Mouse (Mus musculus) megakaryocyte, embryonic 14.5 days (primary cell): ENCODE data around the gene Ptcra.

Experiments used
- FLI1 ChIP-seq: IDR thresholded peaks from 2 replicates; pipeline ENCODE4 v1.6.1; 2012; ENCODE audit warnings: low read length, inconsistent platforms, mixed read lengths
- GATA1 ChIP-seq: IDR thresholded peaks from 3 replicates; pipeline ENCODE4 v1.6.1; 2012; ENCODE audit warnings: mixed read lengths, low read length, inconsistent platforms, borderline replicate concordance

DNA sequence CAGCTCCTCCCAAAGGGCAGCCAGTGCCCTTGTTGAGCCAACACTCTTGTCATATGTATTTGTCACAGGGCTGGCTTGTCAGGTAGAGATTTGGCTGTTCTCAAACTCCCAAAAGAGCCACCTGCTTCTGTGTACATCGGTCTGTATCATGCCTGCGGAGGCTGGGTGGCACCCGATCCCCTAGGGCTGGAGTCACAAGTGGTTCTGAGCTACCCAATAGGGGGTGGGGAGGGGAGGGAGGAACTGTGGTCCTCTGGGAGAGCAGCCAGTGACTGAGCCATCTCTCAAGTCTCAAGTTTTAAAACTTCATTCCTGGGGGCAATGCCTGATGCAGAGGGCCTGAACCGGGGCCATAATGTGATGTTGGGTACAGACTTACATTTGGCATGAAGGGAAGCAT, 33.2 kb upstream of the Ptcra start:
- TF ChIP-seq GATA1, result no peak
- TF ChIP-seq FLI1, result no peak
